Mouse (Mus musculus): ENCODE measurements around the gene Mmp8. TPM values are rescaled to one million over a fixed set of nuclear protein-coding genes. Genes with fewer than 3 reads are reported as not detected.

Gene Mmp8
- polyA plus RNA-seq, 1 experiment from 2014 or later, result 0.23 TPM

GRCm38 (mm10) chr9:7605638-7606037, 47.4 kb downstream of the Mmp8 start:
- Histone ChIP-seq H3K4me1 (replicated peaks; ENCODE audit: control insufficient read depth, insufficient read depth, low read length) (no peaks in the 10 kb centered on the region), H3K27ac (ENCODE audit: low read depth) (no peak overlapping the region), H3K4me2 (ENCODE audit: low read length) (no peak overlapping the region), H3K9me3 (ENCODE audit: control insufficient read depth, low read length) (no peaks in the 10 kb centered on the region), H3K27me3 (replicated peaks; ENCODE audit: control insufficient read depth, insufficient read depth, low read length) (no peaks in the 10 kb centered on the region), H3K9ac (ENCODE audit: low read length) (no peak overlapping the region), H3K36me3 (ENCODE audit: control insufficient read depth, insufficient read depth, low read length) (no peaks in the 10 kb centered on the region), H3K4me3 (ENCODE audit: low read depth, low read length) (no peak overlapping the region)
- ATAC-seq (replicated peaks; ENCODE audit: low FRiP score, low TSS enrichment, low read depth) (no peak), DNase-seq (ENCODE audit: low spot score) (no peak)
- 90% methylated on average over 12 of the region's 12 CpGs for WGBS

Other genes starting within 250 kb of the Mmp8 start
- 0.08 and 0.16 TPM in 2 replicates for gene Mmp12, start 214.1 kb upstream of the Mmp8 start, polyA plus RNA-seq (2014; fragmentation: Nextera tagmentation; extraction: Ambion mirVana)
- not detected in 2 replicates for gene Mmp1b, start 170.4 kb upstream of the Mmp8 start, polyA plus RNA-seq (2014; fragmentation: Nextera tagmentation; extraction: Ambion mirVana)
- 0.09 TPM in 1 of 2 replicates, not detected in the other for gene Mmp3, start 112.6 kb upstream of the Mmp8 start, polyA plus RNA-seq (2014; fragmentation: Nextera tagmentation; extraction: Ambion mirVana)
- 0.20 TPM in 1 of 2 replicates, not detected in the other for gene Mmp10, start 56.1 kb upstream of the Mmp8 start, polyA plus RNA-seq (2014; fragmentation: Nextera tagmentation; extraction: Ambion mirVana)
- gene Mmp27, start 12.9 kb downstream of the Mmp8 start, polyA plus RNA-seq (2014; fragmentation: Nextera tagmentation; extraction: Ambion mirVana), result not detected in 2 replicates
- 0.13 and 0.24 TPM in 2 replicates for gene Mmp20, start 69.8 kb downstream of the Mmp8 start, polyA plus RNA-seq (2014; fragmentation: Nextera tagmentation; extraction: Ambion mirVana)
- 0.46 and 0.84 TPM in 2 replicates for gene Mmp7, start 133.6 kb downstream of the Mmp8 start, polyA plus RNA-seq (2014; fragmentation: Nextera tagmentation; extraction: Ambion mirVana)
- 92.2 and 101 TPM in 2 replicates for gene Tmem123, start 205.6 kb downstream of the Mmp8 start, polyA plus RNA-seq (2014; fragmentation: Nextera tagmentation; extraction: Ambion mirVana)

Data from intestine, embryonic 14.5 days (tissue).